Mouse (Mus musculus): ENCODE measurements around the gene Ciapin1. TPM values are rescaled to one million over a fixed set of nuclear protein-coding genes. Genes with fewer than 3 reads are reported as not detected.

Ciapin1 gene
- 100 to 1,000 TPM; 107 to 149 (median 110) TPM for polyA plus RNA-seq (2017; shearing (Covaris generic))

GRCm38 (mm10) chr8:94837662-94838574 lies at the start of gene Ciapin1, which contains the start of gene Coq9:
TSS of gene Ciapin1 (minus strand) at chr8:94838358.
TSS of gene Coq9 (plus strand) at chr8:94838321.
- peak; percentile 97 for ATAC-seq

- no peak for ATAC-seq
Measured at GRCm38 (mm10) chr8:94880742-94881141, 42.6 kb upstream of the Ciapin1 start.

DNA sequence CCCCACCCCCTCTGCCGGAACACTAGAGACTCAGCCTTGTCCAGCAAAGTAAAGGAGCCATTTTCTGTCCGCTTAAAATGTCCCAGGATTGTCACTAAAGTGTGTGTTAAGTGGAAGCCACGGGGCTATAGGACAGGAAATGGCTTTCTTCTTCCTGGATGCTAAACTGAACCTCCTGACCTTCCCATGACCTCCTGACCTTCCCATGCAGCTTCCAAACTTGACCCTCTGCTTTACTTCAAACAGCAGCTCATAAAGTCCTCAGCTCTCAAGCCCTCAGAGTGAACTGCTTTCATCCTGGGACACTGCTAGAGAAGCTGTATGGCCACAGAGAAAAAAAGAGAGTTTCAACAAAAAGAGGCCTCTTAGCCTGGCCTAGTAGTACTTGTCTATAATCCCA lies 38.7 kb upstream of the Ciapin1 start:
- no peak for ATAC-seq

GRCm38 (mm10) chr8:94876197-94876730 lies 38.1 kb upstream of the Ciapin1 start, which contains the start of gene Dok4:
TSS of gene Dok4 (minus strand) at chr8:94876330.
- ATAC-seq: peak; percentile 79

GRCm38 (mm10) chr8:94875871-94876150 lies 37.7 kb upstream of the Ciapin1 start:
- no peak for ATAC-seq

GRCm38 (mm10) chr8:94875096-94875870 lies 37.1 kb upstream of the Ciapin1 start:
- no peak for ATAC-seq

DNA sequence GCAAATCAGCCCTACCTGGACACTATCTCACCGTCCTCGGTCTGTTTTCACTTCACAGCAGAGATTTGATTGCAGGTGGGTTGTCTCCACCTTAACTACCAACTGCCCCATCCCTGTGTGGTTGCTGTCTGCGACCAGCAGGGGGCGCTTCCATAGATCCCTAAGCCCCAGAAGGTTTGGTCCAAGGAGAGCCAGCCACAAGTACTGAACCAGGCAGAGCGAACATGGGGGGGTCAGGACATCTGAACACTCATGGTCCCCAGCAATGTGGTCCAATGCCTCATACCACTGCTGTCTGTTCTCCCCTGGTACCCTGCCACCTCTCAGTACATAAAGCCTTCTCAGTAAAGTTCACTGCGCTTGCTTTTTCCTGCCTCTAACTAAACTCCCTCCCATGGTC lies 36.2 kb upstream of the Ciapin1 start:
- ATAC-seq: peak; percentile 38

GRCm38 (mm10) chr8:94872576-94872975 lies 34.4 kb upstream of the Ciapin1 start:
- no peak for ATAC-seq

- ATAC-seq: no peak
Measured at GRCm38 (mm10) chr8:94872156-94872555, 34.0 kb upstream of the Ciapin1 start.

- peak; percentile 29 for ATAC-seq
Measured at GRCm38 (mm10) chr8:94871108-94871894, 33.1 kb upstream of the Ciapin1 start.

DNA sequence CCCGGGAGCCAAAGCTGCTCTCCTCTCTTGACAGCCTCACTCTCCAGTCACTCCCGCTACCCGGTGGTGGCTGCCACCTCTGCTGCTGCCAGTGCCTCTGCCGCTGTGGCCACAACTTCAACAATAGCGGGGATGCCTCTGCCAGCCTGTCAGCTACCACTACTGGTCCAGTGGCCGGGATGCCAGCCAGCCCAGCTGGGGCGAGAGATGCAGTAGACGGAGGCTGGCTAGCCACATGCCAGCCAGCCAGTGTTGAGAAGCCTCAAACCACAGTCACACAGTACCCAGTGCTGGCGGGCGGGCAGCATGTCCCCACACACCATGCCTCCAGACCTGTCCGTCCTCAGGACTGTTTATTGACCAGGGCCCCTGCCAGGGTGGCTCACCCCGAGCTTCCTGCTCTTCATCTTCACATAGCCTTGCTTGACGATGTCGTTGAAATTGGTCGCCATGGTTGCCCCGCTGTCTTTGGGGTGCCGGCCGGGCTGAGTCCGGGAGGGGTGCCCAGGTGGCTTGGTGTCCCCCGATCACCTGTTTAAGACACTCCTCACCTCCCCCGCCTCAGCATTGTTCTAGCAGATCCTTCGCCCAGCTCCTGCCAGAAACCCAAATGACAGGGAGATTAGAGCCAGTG lies 32.4 kb upstream of the Ciapin1 start:
- ATAC-seq: no peak

GRCm38 (mm10) chr8:94870003-94870402 lies 31.8 kb upstream of the Ciapin1 start:
- ATAC-seq: no peak

DNA sequence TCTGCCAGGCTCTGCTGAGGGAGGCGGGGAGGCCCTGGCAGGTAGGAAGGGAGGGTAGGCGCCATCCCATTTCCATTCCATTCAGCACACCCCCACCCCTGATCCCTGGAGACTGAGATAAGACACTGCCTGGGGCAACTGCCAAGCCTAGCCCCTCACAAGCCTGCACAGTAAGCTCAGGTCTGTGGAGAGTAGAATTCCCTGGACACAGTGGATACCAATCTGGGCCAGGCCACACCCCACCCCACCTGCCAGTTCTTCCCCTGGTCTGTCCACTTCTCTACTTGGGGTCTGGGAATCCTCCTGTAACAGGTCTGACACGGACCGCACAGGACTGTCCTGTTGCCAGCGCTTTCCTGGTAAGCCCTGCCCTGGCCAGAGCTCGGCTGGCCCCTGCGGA lies 31.0 kb upstream of the Ciapin1 start:
- no peak for ATAC-seq

GRCm38 (mm10) chr8:94866921-94867320 lies 28.8 kb upstream of the Ciapin1 start:
- ATAC-seq: no peak

DNA sequence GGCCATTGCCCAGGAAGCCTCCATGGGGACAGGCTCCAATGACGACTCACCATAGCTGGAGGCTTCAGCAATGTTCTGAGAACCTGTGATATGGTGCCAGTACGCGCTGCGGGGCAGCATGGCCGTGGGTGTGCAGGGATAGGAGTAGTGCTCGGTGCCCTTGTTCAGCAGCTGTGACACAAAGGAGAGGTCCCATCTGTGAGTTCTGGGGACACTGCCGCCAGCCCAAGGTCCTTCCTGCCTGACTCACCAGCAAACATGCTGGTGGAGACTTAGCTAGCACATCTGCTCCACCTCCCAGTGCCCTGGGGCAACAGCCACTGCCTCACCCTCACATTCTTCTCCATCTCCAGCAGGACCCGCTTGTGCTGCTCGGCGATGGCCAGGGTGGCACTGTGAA lies 27.1 kb upstream of the Ciapin1 start:
- ATAC-seq: no peak

GRCm38 (mm10) chr8:94863897-94864673 lies 25.9 kb upstream of the Ciapin1 start:
- ATAC-seq: no peak

DNA sequence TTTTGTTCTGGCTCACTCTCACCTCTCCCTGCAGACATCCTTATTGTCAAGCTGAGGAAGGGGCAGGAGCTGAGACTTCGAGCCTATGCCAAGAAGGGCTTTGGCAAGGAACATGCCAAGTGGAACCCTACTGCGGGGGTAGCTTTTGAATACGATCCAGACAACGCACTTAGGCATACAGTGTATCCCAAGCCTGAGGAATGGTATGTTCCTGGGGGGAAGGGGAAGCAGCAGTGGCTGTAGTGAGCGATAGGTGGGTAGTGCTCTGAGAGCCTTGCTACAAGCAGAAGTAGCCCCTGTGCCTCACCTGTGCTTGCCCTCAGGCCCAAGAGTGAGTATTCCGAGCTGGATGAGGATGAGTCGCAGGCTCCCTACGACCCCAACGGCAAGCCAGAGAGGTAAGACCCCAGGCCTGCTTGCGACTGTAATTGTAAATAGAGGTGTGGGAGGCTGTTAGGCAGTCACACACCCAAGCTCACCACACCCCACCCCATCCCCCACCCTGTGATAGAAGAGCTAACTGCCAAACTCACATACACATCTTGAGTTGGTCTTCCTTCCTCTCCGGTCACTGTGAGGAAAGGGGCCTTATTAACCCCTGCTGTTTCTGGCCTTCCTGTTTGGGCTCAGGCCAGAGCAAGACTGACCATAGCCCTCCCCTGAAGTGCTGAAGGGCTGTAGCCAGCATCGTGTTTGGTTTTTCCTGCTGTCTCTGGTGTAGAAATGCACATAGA lies 24.5 kb upstream of the Ciapin1 start:
- no peak for ATAC-seq

- peak; percentile 49 for ATAC-seq
Measured at GRCm38 (mm10) chr8:94861352-94861910, 23.3 kb upstream of the Ciapin1 start.

DNA sequence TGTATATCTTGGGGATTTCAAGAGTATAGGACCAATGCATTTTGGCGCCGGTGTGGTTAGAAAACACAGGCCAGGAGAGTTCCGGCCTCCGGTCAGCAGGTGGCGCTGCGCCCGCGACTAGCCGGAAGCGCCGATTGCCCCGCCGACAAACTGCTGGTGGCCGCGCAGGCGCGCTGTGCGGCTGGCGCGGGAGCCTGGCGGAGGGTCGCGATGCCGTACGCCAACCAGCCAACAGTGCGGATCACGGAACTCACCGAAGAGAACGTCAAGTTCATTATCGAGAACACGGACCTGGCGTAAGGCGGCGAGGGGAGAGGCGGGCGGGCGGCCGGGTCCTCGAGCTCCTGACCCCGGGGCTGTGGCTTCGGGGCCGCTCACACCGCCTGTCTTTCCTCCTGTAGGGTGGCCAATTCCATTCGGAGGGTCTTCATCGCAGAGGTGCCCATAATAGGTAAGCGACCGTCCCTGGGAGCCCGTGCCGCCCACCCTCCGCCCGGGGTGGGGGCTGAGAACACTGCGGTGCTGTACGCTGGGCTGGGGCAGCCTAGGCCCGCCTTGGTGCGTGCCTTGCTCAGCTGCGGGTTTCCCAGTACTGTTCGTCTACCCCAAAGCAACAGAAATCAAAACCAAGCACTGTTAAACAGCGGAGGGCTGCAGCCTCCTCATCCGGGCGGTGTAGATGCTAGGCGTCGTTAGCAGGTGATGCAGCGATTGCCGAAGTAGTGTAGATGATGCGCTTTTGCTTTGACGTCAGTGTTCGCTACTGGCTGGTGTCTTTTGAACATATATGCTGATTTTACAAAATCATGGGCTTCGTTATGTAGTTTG lies 19.4 kb upstream of the Ciapin1 start, which contains the start of gene Polr2c:
Gene Polr2c (plus strand): TSS at position 105 of the 828 bp plus-strand sequence.
- peak; percentile 86 for ATAC-seq
